Mouse (Mus musculus): ENCODE measurements around the gene Phtf2. TPM values are rescaled to one million over a fixed set of nuclear protein-coding genes. Genes with fewer than 3 reads are reported as not detected.

Gene Phtf2
- polyA plus RNA-seq (2015; fragmentation: Nextera tagmentation; extraction: Ambion mirVana): 12.0 and 13.9 TPM in 2 replicates

DNA sequence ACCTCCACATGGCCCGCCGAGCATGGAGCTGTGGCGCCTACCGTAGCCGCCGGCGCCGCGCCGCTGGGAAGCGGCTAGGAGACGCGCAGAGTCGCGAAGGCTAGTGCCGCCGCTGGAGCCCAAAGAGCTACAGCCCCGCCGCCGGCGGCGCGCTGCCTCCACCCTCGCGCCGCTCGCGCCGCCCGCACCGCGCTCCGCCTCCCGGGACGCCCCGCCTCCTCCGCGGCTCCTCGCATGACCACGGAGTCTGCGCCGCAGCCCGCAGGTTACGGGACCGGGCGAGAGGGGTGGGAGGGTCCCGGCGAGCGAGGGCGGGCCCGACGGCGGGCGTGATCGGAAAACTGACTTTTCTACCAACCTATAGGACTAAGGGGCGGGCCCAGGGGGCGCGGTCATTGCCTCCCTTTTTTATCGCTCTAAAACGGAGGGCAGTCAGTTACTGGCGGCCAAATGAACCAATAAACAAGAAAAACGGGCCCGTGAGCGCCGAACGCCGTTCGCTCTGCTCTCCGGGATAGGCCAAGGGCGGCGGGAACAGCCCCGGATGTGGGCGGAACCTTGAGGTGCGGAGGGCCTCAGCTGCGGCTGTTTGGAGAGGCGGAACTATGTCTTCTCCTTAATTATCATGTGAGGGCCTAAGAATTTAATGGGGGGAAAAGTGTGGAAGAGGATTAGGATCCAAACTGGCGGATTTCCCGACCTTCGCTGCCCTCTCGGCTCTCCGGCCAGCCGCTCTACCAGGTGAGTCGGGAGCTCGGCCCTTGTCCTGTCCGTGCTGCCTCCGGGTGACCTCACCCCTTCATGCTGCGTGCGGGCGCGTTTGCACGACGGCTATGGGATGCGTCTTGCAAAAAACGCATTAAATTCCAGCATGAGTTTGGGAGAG lies at the start of gene Phtf2, which contains the start of gene Tmem60:
Gene Phtf2 (minus strand): TSS at position 210 of the 886 bp plus-strand sequence.
Gene Tmem60 (plus strand): TSS at position 277 of the 886 bp plus-strand sequence.
- H3K27me3 ChIP-seq (ENCODE audit: control insufficient read depth, insufficient read depth, low read length): no peaks in the 10 kb centered on the region
- H3K9ac ChIP-seq (ENCODE audit: low read length): peak within 1 kb of the TSS; percentile 92
- no peaks in the 10 kb centered on the region for H3K9me3 ChIP-seq (replicated peaks; ENCODE audit: control insufficient read depth, low read length)
- peak within 1 kb of the TSS; percentile 88 for H3K4me3 ChIP-seq (replicated peaks; ENCODE audit: low read length)
- WGBS: under 1% methylated on average over 94 of the region's 94 CpGs
- ATAC-seq (ENCODE audit: insufficient read depth, low FRiP score): peak; percentile 100
- peak within 1 kb of the TSS; percentile 94 for H3K27ac ChIP-seq (ENCODE audit: low read length)
- H3K36me3 ChIP-seq (ENCODE audit: control insufficient read depth, insufficient read depth, low read length): 0 out of 2 replicates have a peak, but pooled peaks cover 2% of the 10 kb centered on the region
- H3K4me1 ChIP-seq (ENCODE audit: control insufficient read depth, insufficient read depth, low read length): peaks cover 15% of the 10 kb centered on the region
- peak within 1 kb of the TSS; percentile 91 for H3K4me2 ChIP-seq (ENCODE audit: low read depth, low read length)

- Histone ChIP-seq H3K4me3 (replicated peaks; ENCODE audit: low read length) (no peak overlapping the region), H3K9ac (ENCODE audit: low read length) (no peak overlapping the region), H3K27ac (ENCODE audit: low read length) (no peak overlapping the region), H3K36me3 (ENCODE audit: control insufficient read depth, insufficient read depth, low read length) (no peaks in the 10 kb centered on the region), H3K9me3 (replicated peaks; ENCODE audit: control insufficient read depth, low read length) (no peaks in the 10 kb centered on the region), H3K4me2 (ENCODE audit: low read depth, low read length) (no peak overlapping the region), H3K27me3 (ENCODE audit: control insufficient read depth, insufficient read depth, low read length) (no peaks in the 10 kb centered on the region), H3K4me1 (ENCODE audit: control insufficient read depth, insufficient read depth, low read length) (peaks cover 19% of the 10 kb centered on the region; the same call in 1 of the 2 replicates)
- WGBS: 78% methylated on average over 3 of the region's 3 CpGs
- ATAC-seq (ENCODE audit: insufficient read depth, low FRiP score): no peak
Observed at GRCm38 (mm10) chr5:20931300-20931699, 49.4 kb upstream of the Phtf2 start.

- Histone ChIP-seq H3K36me3 (ENCODE audit: control insufficient read depth, insufficient read depth, low read length) (no peaks in the 10 kb centered on the region), H3K27ac (ENCODE audit: low read length) (peak overlapping the region; percentile 41), H3K27me3 (ENCODE audit: control insufficient read depth, insufficient read depth, low read length) (no peaks in the 10 kb centered on the region), H3K9ac (ENCODE audit: low read length) (no peak overlapping the region), H3K4me3 (replicated peaks; ENCODE audit: low read length) (no peak overlapping the region), H3K4me2 (ENCODE audit: low read depth, low read length) (no peak overlapping the region), H3K4me1 (ENCODE audit: control insufficient read depth, insufficient read depth, low read length) (peaks cover 19% of the 10 kb centered on the region; the same call in 1 of the 2 replicates), H3K9me3 (replicated peaks; ENCODE audit: control insufficient read depth, low read length) (no peaks in the 10 kb centered on the region)
- 0 out of 2 replicates have a peak, but pooled peaks have one; percentile 33 for ATAC-seq (ENCODE audit: insufficient read depth, low FRiP score)
Observed at GRCm38 (mm10) chr5:20930430-20930829, 48.5 kb upstream of the Phtf2 start.

DNA sequence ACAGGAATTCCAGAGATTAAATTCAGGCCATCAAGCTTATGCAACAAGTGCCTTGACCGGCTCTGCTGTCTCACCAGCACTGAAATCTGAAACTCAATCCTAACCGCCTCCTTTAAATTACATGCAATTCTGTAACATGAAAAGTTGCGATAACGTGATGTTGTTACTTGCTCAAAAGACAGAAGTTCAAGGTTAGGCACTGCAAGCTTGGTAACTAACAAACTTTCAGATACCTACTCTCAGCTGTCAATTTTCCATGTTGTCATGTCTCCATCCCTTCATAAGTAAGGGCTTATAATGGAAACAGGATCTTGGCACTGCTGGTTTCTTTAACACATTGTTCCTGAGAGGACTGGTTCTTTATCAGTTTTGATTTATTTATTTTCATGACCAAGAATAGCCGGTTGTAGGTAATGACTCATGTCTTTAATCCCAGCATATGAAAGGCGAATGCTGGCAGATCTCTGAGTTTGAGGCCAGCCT lies 47.8 kb upstream of the Phtf2 start:
- Histone ChIP-seq H3K4me1 (ENCODE audit: control insufficient read depth, insufficient read depth, low read length) (peaks cover 19% of the 10 kb centered on the region; the same call in 1 of the 2 replicates), H3K27ac (ENCODE audit: low read length) (peak overlapping the region; percentile 50), H3K9me3 (replicated peaks; ENCODE audit: control insufficient read depth, low read length) (no peaks in the 10 kb centered on the region), H3K9ac (ENCODE audit: low read length) (no peak overlapping the region), H3K36me3 (ENCODE audit: control insufficient read depth, insufficient read depth, low read length) (no peaks in the 10 kb centered on the region), H3K27me3 (ENCODE audit: control insufficient read depth, insufficient read depth, low read length) (no peaks in the 10 kb centered on the region), H3K4me3 (replicated peaks; ENCODE audit: low read length) (no peak overlapping the region), H3K4me2 (ENCODE audit: low read depth, low read length) (no peak overlapping the region)
- WGBS: 52% methylated on average over 6 of the region's 6 CpGs
- peak; percentile 74; the same call in 1 of the 2 replicates for ATAC-seq (ENCODE audit: insufficient read depth, low FRiP score)

- H3K9me3 ChIP-seq (replicated peaks; ENCODE audit: control insufficient read depth, low read length): no peaks in the 10 kb centered on the region
- H3K27me3 ChIP-seq (ENCODE audit: control insufficient read depth, insufficient read depth, low read length): no peaks in the 10 kb centered on the region
- no peak overlapping the region for H3K4me3 ChIP-seq (replicated peaks; ENCODE audit: low read length)
- no peak overlapping the region for H3K27ac ChIP-seq (ENCODE audit: low read length)
- WGBS: 56% methylated on average over 3 of the region's 3 CpGs
- no peak overlapping the region for H3K9ac ChIP-seq (ENCODE audit: low read length)
- H3K36me3 ChIP-seq (ENCODE audit: control insufficient read depth, insufficient read depth, low read length): no peaks in the 10 kb centered on the region
- H3K4me2 ChIP-seq (ENCODE audit: low read depth, low read length): no peak overlapping the region
- H3K4me1 ChIP-seq (ENCODE audit: control insufficient read depth, insufficient read depth, low read length): peaks cover 7% of the 10 kb centered on the region; the same call in 1 of the 2 replicates
- ATAC-seq (ENCODE audit: insufficient read depth, low FRiP score): no peak
Observed at GRCm38 (mm10) chr5:20925451-20925850, 43.5 kb upstream of the Phtf2 start.

DNA sequence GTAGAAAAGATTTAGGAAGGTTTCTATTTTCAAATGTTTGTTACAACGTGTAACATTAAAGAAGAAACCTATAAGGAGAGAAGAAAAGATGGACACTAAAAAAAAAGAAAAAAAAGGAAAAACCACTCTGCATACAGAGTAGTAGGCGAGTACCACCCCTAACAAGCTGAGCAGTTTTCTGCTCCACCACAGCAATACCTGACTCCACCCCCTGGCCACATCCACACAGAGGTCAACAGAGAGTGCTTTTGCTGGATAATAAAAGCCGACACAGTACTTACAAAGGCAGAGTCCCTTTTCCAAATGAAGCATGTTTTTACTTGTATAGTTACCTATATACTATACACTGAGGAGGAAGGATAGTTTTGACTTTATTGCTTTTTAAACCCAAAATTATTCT lies 42.7 kb upstream of the Phtf2 start:
- Histone ChIP-seq H3K27me3 (ENCODE audit: control insufficient read depth, insufficient read depth, low read length) (no peaks in the 10 kb centered on the region), H3K4me1 (ENCODE audit: control insufficient read depth, insufficient read depth, low read length) (no peaks in the 10 kb centered on the region), H3K4me2 (ENCODE audit: low read depth, low read length) (no peak overlapping the region), H3K36me3 (ENCODE audit: control insufficient read depth, insufficient read depth, low read length) (no peaks in the 10 kb centered on the region), H3K4me3 (replicated peaks; ENCODE audit: low read length) (no peak overlapping the region), H3K27ac (ENCODE audit: low read length) (no peak overlapping the region), H3K9ac (ENCODE audit: low read length) (no peak overlapping the region), H3K9me3 (replicated peaks; ENCODE audit: control insufficient read depth, low read length) (no peaks in the 10 kb centered on the region)
- no peak for ATAC-seq (ENCODE audit: insufficient read depth, low FRiP score)
- 71% methylated on average over 3 of the region's 3 CpGs for WGBS

GRCm38 (mm10) chr5:20919566-20919965 lies 37.6 kb upstream of the Phtf2 start:
- WGBS: 95% methylated on average over 9 of the region's 9 CpGs
- ATAC-seq (ENCODE audit: insufficient read depth, low FRiP score): no peak
- Histone ChIP-seq H3K27me3 (ENCODE audit: control insufficient read depth, insufficient read depth, low read length) (no peaks in the 10 kb centered on the region), H3K4me1 (ENCODE audit: control insufficient read depth, insufficient read depth, low read length) (no peaks in the 10 kb centered on the region), H3K4me3 (replicated peaks; ENCODE audit: low read length) (no peak overlapping the region), H3K9ac (ENCODE audit: low read length) (no peak overlapping the region), H3K9me3 (replicated peaks; ENCODE audit: control insufficient read depth, low read length) (no peaks in the 10 kb centered on the region), H3K4me2 (ENCODE audit: low read depth, low read length) (no peak overlapping the region), H3K36me3 (ENCODE audit: control insufficient read depth, insufficient read depth, low read length) (no peaks in the 10 kb centered on the region), H3K27ac (ENCODE audit: low read length) (no peak overlapping the region)

- no peak overlapping the region for H3K4me2 ChIP-seq (ENCODE audit: low read depth, low read length)
- H3K9me3 ChIP-seq (replicated peaks; ENCODE audit: control insufficient read depth, low read length): no peaks in the 10 kb centered on the region
- no peak overlapping the region for H3K9ac ChIP-seq (ENCODE audit: low read length)
- H3K27ac ChIP-seq (ENCODE audit: low read length): no peak overlapping the region
- H3K4me1 ChIP-seq (ENCODE audit: control insufficient read depth, insufficient read depth, low read length): no peaks in the 10 kb centered on the region
- 90% methylated on average over 4 of the region's 4 CpGs for WGBS
- no peaks in the 10 kb centered on the region for H3K36me3 ChIP-seq (ENCODE audit: control insufficient read depth, insufficient read depth, low read length)
- no peak overlapping the region for H3K4me3 ChIP-seq (replicated peaks; ENCODE audit: low read length)
- H3K27me3 ChIP-seq (ENCODE audit: control insufficient read depth, insufficient read depth, low read length): no peaks in the 10 kb centered on the region
- ATAC-seq (ENCODE audit: insufficient read depth, low FRiP score): no peak
Observed at GRCm38 (mm10) chr5:20918967-20919366, 37.0 kb upstream of the Phtf2 start.

All from stomach, embryonic 16.5 days (tissue).